8 mouse cellular contexts compared by ENCODE assay signal in genomic region chr5:147725831-147726700, GRCm38 (mm10). TPM values are rescaled to one million over a fixed set of nuclear protein-coding genes. Genes with fewer than 3 reads are reported as not detected.
DNase-seq lines count a peak whose midpoint lies in the region; ATAC-seq and TF ChIP-seq lines count a peak whose summit lies in the region.

TSS of gene Flt1 (minus strand) at chr5:147726011.

- under 1% methylated on average over 68 of the region's 82 CpGs for WGBS in embryonic facial prominence, embryonic 14.5 days
- under 1% methylated on average over 76 of the region's 82 CpGs for WGBS in heart, embryonic 14.5 days
- WGBS in kidney, postnatal 0 days = under 1% methylated on average over 81 of the region's 82 CpGs
- under 1% methylated on average over 70 of the region's 82 CpGs for WGBS in liver, embryonic 16.5 days (ENCODE audit: insufficient replicate concordance)
- WGBS in neural tube, embryonic 14.5 days = under 1% methylated on average over 70 of the region's 82 CpGs

- no peak for TF ChIP-seq POLR2A in testis, adult 2 months (IDR thresholded peaks at IDR 0.05; ENCODE audit: control insufficient read depth, low read depth, low read length)

- ATAC-seq in embryonic facial prominence, embryonic 14.5 days (ENCODE audit: low read depth) = peak; percentile 45; the same call in 1 of the 2 replicates
- peak; percentile 78 for ATAC-seq in heart, embryonic 14.5 days (ENCODE audit: insufficient number of reproducible peaks, insufficient read depth, low FRiP score, low read depth)
- ATAC-seq in kidney, postnatal 0 days (replicated peaks; ENCODE audit: low FRiP score, low read depth) = peak; percentile 44
- ATAC-seq in liver, embryonic 16.5 days (ENCODE audit: low read depth) = peak; percentile 60
- ATAC-seq in neural tube, embryonic 14.5 days (ENCODE audit: low read depth) = no peak; the same call in 1 of the 2 replicates

- peak within 1 kb of the TSS; percentile 47 for H3K9ac ChIP-seq in embryonic facial prominence, embryonic 14.5 days (ENCODE audit: low read depth, low read length)
- peak within 1 kb of the TSS; percentile 76 for H3K9ac ChIP-seq in heart, embryonic 14.5 days (ENCODE audit: low read length)
- peak within 1 kb of the TSS; percentile 58 for H3K9ac ChIP-seq in kidney, postnatal 0 days (ENCODE audit: low read depth, low read length)
- no peak within 1 kb of the TSS for H3K9ac ChIP-seq in liver, embryonic 16.5 days (ENCODE audit: low read depth, low read length)
- H3K9ac ChIP-seq in neural tube, embryonic 14.5 days (replicated peaks; ENCODE audit: low read depth, low read length) = peak within 1 kb of the TSS; percentile 16

- peaks cover 10% of the 10 kb centered on the region for H3K4me1 ChIP-seq in testis, adult 2 months (ENCODE audit: control insufficient read depth, insufficient read depth, low read length)
- H3K4me1 ChIP-seq in embryonic facial prominence, embryonic 14.5 days (ENCODE audit: control insufficient read depth, insufficient read depth, low read length) = peaks cover 15% of the 10 kb centered on the region
- peaks cover 7 to 19% of the 10 kb centered on the region in 2 experiments; a peak in 3 of 4 replicates for H3K4me1 ChIP-seq in heart, embryonic 14.5 days (ENCODE audit: control insufficient read depth in 2 of 2, insufficient read depth in 2 of 2, low read length in 2 of 2)
- H3K4me1 ChIP-seq in kidney, postnatal 0 days (replicated peaks; ENCODE audit: insufficient read depth, low read length) = peaks cover 12% of the 10 kb centered on the region; the same call in 1 of the 2 replicates
- no peaks in the 10 kb centered on the region for H3K4me1 ChIP-seq in liver, embryonic 16.5 days (ENCODE audit: control insufficient read depth, low read depth, low read length)
- peaks cover 11% of the 10 kb centered on the region; the same call in 1 of the 2 replicates for H3K4me1 ChIP-seq in neural tube, embryonic 14.5 days (ENCODE audit: control insufficient read depth, insufficient read depth, low read length)

- peak within 1 kb of the TSS; percentile 87 for H3K4me2 ChIP-seq in embryonic facial prominence, embryonic 14.5 days (ENCODE audit: low read depth, low read length)
- H3K4me2 ChIP-seq in heart, embryonic 14.5 days (ENCODE audit: low read length) = peak within 1 kb of the TSS; percentile 90
- H3K4me2 ChIP-seq in kidney, postnatal 0 days (ENCODE audit: low read length) = peak within 1 kb of the TSS; percentile 66
- H3K4me2 ChIP-seq in liver, embryonic 16.5 days (ENCODE audit: low read depth, low read length) = peak within 1 kb of the TSS; percentile 36
- peak within 1 kb of the TSS; percentile 55 for H3K4me2 ChIP-seq in neural tube, embryonic 14.5 days (ENCODE audit: low read depth, low read length)

- TF ChIP-seq CTCF in testis, adult 2 months (IDR thresholded peaks at IDR 0.05; ENCODE audit: control insufficient read depth, insufficient read depth, insufficient replicate concordance, low read depth, low read length) = no peak
- no peak for TF ChIP-seq CTCF in kidney, postnatal 0 days (IDR thresholded peaks at IDR 0.05; ENCODE audit: low read depth)

- H3K9me3 ChIP-seq in embryonic facial prominence, embryonic 14.5 days (ENCODE audit: control insufficient read depth, low read length) = no peaks in the 10 kb centered on the region
- no peaks in the 10 kb centered on the region for H3K9me3 ChIP-seq in heart, embryonic 14.5 days (ENCODE audit: control insufficient read depth, low read length)
- no peaks in the 10 kb centered on the region for H3K9me3 ChIP-seq in kidney, postnatal 0 days (replicated peaks; ENCODE audit: low read length)
- H3K9me3 ChIP-seq in liver, embryonic 16.5 days (replicated peaks; ENCODE audit: control insufficient read depth, low read length) = no peaks in the 10 kb centered on the region
- H3K9me3 ChIP-seq in neural tube, embryonic 14.5 days (ENCODE audit: control insufficient read depth, low read length) = no peaks in the 10 kb centered on the region

- no peak within 1 kb of the TSS for H3K27ac ChIP-seq in testis, adult 2 months (ENCODE audit: control insufficient read depth, insufficient read depth, low read depth, low read length)
- no peak within 1 kb of the TSS for H3K27ac ChIP-seq in embryonic facial prominence, embryonic 14.5 days (replicated peaks; ENCODE audit: low read depth, low read length)
- H3K27ac ChIP-seq in heart, embryonic 14.5 days (replicated peaks in 1 of 2; ENCODE audit: control insufficient read depth in 1 of 2, insufficient read depth in 1 of 2, low read depth in 2 of 2, low read length in 2 of 2) = peak within 1 kb of the TSS; percentile 13 to 69; a peak in 3 of 4 replicates
- peak within 1 kb of the TSS; percentile 70 for H3K27ac ChIP-seq in kidney, postnatal 0 days
- no peak within 1 kb of the TSS for H3K27ac ChIP-seq in liver, embryonic 16.5 days (ENCODE audit: low read length)
- H3K27ac ChIP-seq in neural tube, embryonic 14.5 days (ENCODE audit: low read depth, low read length) = 0 out of 2 replicates have a peak within 1 kb of the TSS, but pooled peaks have one; percentile 22

- H3K27me3 ChIP-seq in testis, adult 2 months (ENCODE audit: control insufficient read depth, insufficient read depth, low read length) = peaks cover 2% of the 10 kb centered on the region; the same call in 1 of the 2 replicates
- peaks cover 88% of the 10 kb centered on the region for H3K27me3 ChIP-seq in embryonic facial prominence, embryonic 14.5 days (replicated peaks; ENCODE audit: control insufficient read depth, insufficient read depth, low read length)
- peaks cover 72% of the 10 kb centered on the region for H3K27me3 ChIP-seq in heart, embryonic 14.5 days (ENCODE audit: control insufficient read depth, insufficient read depth, low read length)
- H3K27me3 ChIP-seq in kidney, postnatal 0 days (ENCODE audit: insufficient read depth, low read length) = peaks cover 56% of the 10 kb centered on the region
- H3K27me3 ChIP-seq in liver, embryonic 16.5 days (ENCODE audit: control insufficient read depth, insufficient read depth, low read depth, low read length) = peaks cover 69% of the 10 kb centered on the region
- H3K27me3 ChIP-seq in neural tube, embryonic 14.5 days (ENCODE audit: control insufficient read depth, insufficient read depth, low read length) = peaks cover 58% of the 10 kb centered on the region

- H3K36me3 ChIP-seq in testis, adult 2 months (ENCODE audit: control insufficient read depth, insufficient read depth, low read length) = no peaks in the 10 kb centered on the region
- H3K36me3 ChIP-seq in embryonic facial prominence, embryonic 14.5 days (ENCODE audit: control insufficient read depth, insufficient read depth, low read length) = no peaks in the 10 kb centered on the region
- no peaks in the 10 kb centered on the region for H3K36me3 ChIP-seq in heart, embryonic 14.5 days (ENCODE audit: control insufficient read depth, insufficient read depth, low read length)
- H3K36me3 ChIP-seq in kidney, postnatal 0 days (ENCODE audit: insufficient read depth, low read length) = no peaks in the 10 kb centered on the region
- no peaks in the 10 kb centered on the region for H3K36me3 ChIP-seq in liver, embryonic 16.5 days (ENCODE audit: control insufficient read depth, insufficient read depth)
- no peaks in the 10 kb centered on the region for H3K36me3 ChIP-seq in neural tube, embryonic 14.5 days (ENCODE audit: control insufficient read depth, insufficient read depth, low read length)

- peak within 1 kb of the TSS; percentile 24 for H3K4me3 ChIP-seq in testis, adult 2 months (ENCODE audit: control insufficient read depth, low read depth, low read length)
- H3K4me3 ChIP-seq in embryonic facial prominence, embryonic 14.5 days (ENCODE audit: low read depth, low read length) = peak within 1 kb of the TSS; percentile 50
- peak within 1 kb of the TSS; percentile 49 to 63 for H3K4me3 ChIP-seq in heart, embryonic 14.5 days (ENCODE audit: control insufficient read depth in 1 of 2, insufficient read depth in 1 of 2, low read depth in 1 of 2, low read length in 2 of 2)
- peak within 1 kb of the TSS; percentile 45 for H3K4me3 ChIP-seq in kidney, postnatal 0 days (replicated peaks; ENCODE audit: low read depth, low read length)
- H3K4me3 ChIP-seq in liver, embryonic 16.5 days (ENCODE audit: low read depth, low read length) = peak within 1 kb of the TSS; percentile 42
- peak within 1 kb of the TSS; percentile 32 for H3K4me3 ChIP-seq in neural tube, embryonic 14.5 days (ENCODE audit: low read depth, low read length)

- DNase-seq in testis, postnatal 14 days (ENCODE audit: low spot score) = no peak
- no peak for DNase-seq in embryonic facial prominence, embryonic 14.5 days (ENCODE audit: low spot score)
- DNase-seq in kidney, postnatal 0 days (ENCODE audit: low spot score) = no peak
- DNase-seq in c-Kit-positive CD71-positive TER-119-positive erythroid progenitor cells, embryonic 14.5 days (ENCODE audit: low spot score) = no peak

RNA-seq across cellular contexts. Expression of gene Flt1, which starts in this region (rescaled TPM):
- polyA plus RNA-seq in testis, adult 2 months (2012; rRNA removed) = 1.00 and 1.1 TPM in 2 replicates
- 12.2 and 13.2 TPM in 2 replicates for polyA plus RNA-seq in embryonic facial prominence, embryonic 14.5 days (2014; fragmentation: Nextera tagmentation; extraction: Ambion mirVana)
- 28.9 and 29.5 TPM in 2 replicates for polyA plus RNA-seq in heart, embryonic 14.5 days (2014; fragmentation: Nextera tagmentation; extraction: Ambion mirVana)
- 10.3 and 10.9 TPM in 2 replicates for polyA plus RNA-seq in kidney, postnatal 0 days (2015; fragmentation: Nextera tagmentation; extraction: Ambion mirVana)
- 2.5 and 3.3 TPM in 2 replicates for polyA plus RNA-seq in liver, embryonic 16.5 days (2015; fragmentation: Nextera tagmentation; extraction: Ambion mirVana)
- 9.9 and 15.3 TPM in 2 replicates for polyA plus RNA-seq in neural tube, embryonic 14.5 days (2014; fragmentation: Nextera tagmentation; extraction: Ambion mirVana)

Comparison
In these comparisons a context has a peak if more than half of its experiments do, and no peak if none do; other contexts are left out.
1. H3K27ac ChIP-seq: peak in heart, embryonic 14.5 days (2 of 2), kidney, postnatal 0 days (single experiment) and neural tube, embryonic 14.5 days (single experiment); none in testis, adult 2 months (single experiment), embryonic facial prominence, embryonic 14.5 days (single experiment) and liver, embryonic 16.5 days (single experiment).
2. H3K4me2 ChIP-seq: peak in every context shown above with its lines; median percentile 90 in heart, embryonic 14.5 days; 87 in embryonic facial prominence, embryonic 14.5 days; 66 in kidney, postnatal 0 days; 55 in neural tube, embryonic 14.5 days; 36 in liver, embryonic 16.5 days.
3. Peak in every context shown above with its lines, with median percentiles within 50 percentile points of each other: H3K4me3 ChIP-seq.